Mouse (Mus musculus) heart, embryonic 14.5 days (tissue): Measurements from ENCODE around the gene Csrp1. TPM values are rescaled to one million over a fixed set of nuclear protein-coding genes. Genes with fewer than 3 reads are reported as not detected.
A peak's percentile ranks its signal among the peaks of the same experiment; 100 is the strongest.

Source experiments
- ATAC-seq: fragments of 200-750 bp; cut with Nextera tagmentation; 2 replicates; pipeline ENCODE4 v1.8.0; 2017; ENCODE audit warnings: low read depth, moderate TSS enrichment; ENCODE audit not compliant: insufficient number of reproducible peaks, insufficient read depth, low FRiP score
- H3K27ac ChIP-seq, 2 experiments: fragments of 200-500 bp in 1 of 2; fragments of 300-500 bp in 1 of 2; sonication (generic) in 1 of 2; replicated peaks in 1 of 2; 2 replicates each; pipeline ENCODE4 v1.5.1; 2012 to 2014; ENCODE audit warnings: low read depth in 2 of 2, low read length in 2 of 2, control low read depth in 1 of 2, mild to moderate bottlenecking in 1 of 2, mixed read lengths in 1 of 2; ENCODE audit not compliant: control insufficient read depth in 1 of 2, insufficient read depth in 1 of 2
- H3K27me3 ChIP-seq: fragments of 300-500 bp; sonication (generic); 2 replicates; pipeline ENCODE4 v1.6.1; 2014; ENCODE audit warnings: mild to moderate bottlenecking, low read length, control low read depth; ENCODE audit not compliant: control insufficient read depth, insufficient read depth
- H3K36me3 ChIP-seq: fragments of 300-500 bp; sonication (generic); 2 replicates; pipeline ENCODE4 v1.6.1; 2014; ENCODE audit warnings: mild to moderate bottlenecking, control low read depth, low read length, mixed read lengths; ENCODE audit not compliant: control insufficient read depth, insufficient read depth
- H3K4me1 ChIP-seq, 2 experiments: fragments of 200-500 bp in 1 of 2; fragments of 300-500 bp in 1 of 2; sonication (generic) in 1 of 2; 2 replicates each; pipeline ENCODE4 v1.6.1; 2012 to 2014; ENCODE audit warnings: low read length in 2 of 2, control low read depth in 1 of 2, mixed read lengths in 1 of 2; ENCODE audit not compliant: control insufficient read depth in 2 of 2, insufficient read depth in 2 of 2
- H3K4me2 ChIP-seq: fragments of 300-500 bp; sonication (generic); 2 replicates; pipeline ENCODE4 v1.6.1; 2014; ENCODE audit warnings: mild to moderate bottlenecking, low read length
- H3K4me3 ChIP-seq, 2 experiments: fragments of 200-500 bp in 1 of 2; fragments of 300-500 bp in 1 of 2; sonication (generic) in 1 of 2; 2 replicates each; pipeline ENCODE4 v1.5.1; 2012 to 2014; ENCODE audit warnings: low read length in 2 of 2, mild to moderate bottlenecking in 2 of 2, control low read depth in 1 of 2, low read depth in 1 of 2, moderate library complexity in 1 of 2; ENCODE audit not compliant: control insufficient read depth in 1 of 2, insufficient read depth in 1 of 2
- H3K9ac ChIP-seq: fragments of 300-500 bp; sonication (generic); 2 replicates; pipeline ENCODE4 v1.6.1; 2014; ENCODE audit warnings: mild to moderate bottlenecking, low read length
- H3K9me3 ChIP-seq: fragments of 300-500 bp; sonication (generic); 2 replicates; pipeline ENCODE4 v1.6.1; 2016; ENCODE audit warnings: low read length, control low read depth; ENCODE audit not compliant: control insufficient read depth
- WGBS: fragments of 180-500 bp; shearing (Covaris S2); extraction: QIAGEN DNeasy Blood & Tissue Kit; methylation state at CpG from one replicate; pipeline ENCODE4 v1.1.7; 2014; 5-methylcytosine and 5-hydroxymethylcytosine counted together
- polyA plus RNA-seq: library from polyadenylated mRNA; unstranded; fragments of >200 nt; fragmentation: Nextera tagmentation; extraction: Ambion mirVana; gene quantifications from 2 replicates; pipeline ENCODE4 v1.2.1, GENCODE M21; 2014

Gene Csrp1
- polyA plus RNA-seq, 1 experiment from 2014 or later = 220 TPM

- Histone ChIP-seq H3K4me2 (no peak overlapping the region), H3K9me3 (no peaks in the 10 kb centered on the region), H3K27me3 (no peaks in the 10 kb centered on the region), H3K27ac (no peak overlapping the region), H3K4me1 (peaks cover 12 to 17% of the 10 kb centered on the region in 2 experiments), H3K4me3 (no peak overlapping the region), H3K9ac (no peak overlapping the region), H3K36me3 (peaks cover 24% of the 10 kb centered on the region)
- WGBS = 46% methylated on average over 9 of the region's 9 CpGs
- no peak for ATAC-seq
Observed at GRCm38 (mm10) chr1:135755287-135755686, 35.4 kb downstream of the Csrp1 start.

GRCm38 (mm10) chr1:135755913-135756312, 36.1 kb downstream of the Csrp1 start:
- H3K4me3 ChIP-seq = no peak overlapping the region
- H3K4me2 ChIP-seq = no peak overlapping the region
- 76% methylated on average over 3 of the region's 3 CpGs for WGBS
- no peak for ATAC-seq
- no peaks in the 10 kb centered on the region for H3K27me3 ChIP-seq
- no peak overlapping the region for H3K27ac ChIP-seq
- peaks cover 18% of the 10 kb centered on the region for H3K36me3 ChIP-seq
- H3K4me1 ChIP-seq = peaks cover 12 to 17% of the 10 kb centered on the region in 2 experiments
- no peaks in the 10 kb centered on the region for H3K9me3 ChIP-seq
- H3K9ac ChIP-seq = no peak overlapping the region

- Histone ChIP-seq H3K27me3 (no peaks in the 10 kb centered on the region), H3K9ac (no peak overlapping the region), H3K4me2 (no peak overlapping the region), H3K4me3 (no peak overlapping the region), H3K27ac (no peak overlapping the region), H3K9me3 (no peaks in the 10 kb centered on the region), H3K36me3 (peaks cover 4% of the 10 kb centered on the region), H3K4me1 (peaks cover 12 to 17% of the 10 kb centered on the region in 2 experiments)
- WGBS = 45% methylated on average over 8 of the region's 8 CpGs
- ATAC-seq = no peak
Observed at GRCm38 (mm10) chr1:135757287-135757686, 37.4 kb downstream of the Csrp1 start.

- Histone ChIP-seq H3K4me2 (no peak overlapping the region), H3K27me3 (no peaks in the 10 kb centered on the region), H3K9me3 (no peaks in the 10 kb centered on the region), H3K27ac (no peak overlapping the region), H3K4me1 (peaks cover 20 to 27% of the 10 kb centered on the region in 2 experiments), H3K4me3 (no peak overlapping the region), H3K36me3 (no peaks in the 10 kb centered on the region), H3K9ac (no peak overlapping the region)
- 89% methylated on average over 4 of the region's 4 CpGs for WGBS
- ATAC-seq = no peak
Observed at GRCm38 (mm10) chr1:135759685-135760084, 39.8 kb downstream of the Csrp1 start.

GRCm38 (mm10) chr1:135760216-135760615, 40.4 kb downstream of the Csrp1 start:
- H3K27me3 ChIP-seq = no peaks in the 10 kb centered on the region
- no peak for ATAC-seq
- no peak overlapping the region for H3K4me2 ChIP-seq
- 59% methylated on average over 8 of the region's 8 CpGs for whole genome bisulfite sequencing
- no peak overlapping the region for H3K27ac ChIP-seq
- H3K9me3 ChIP-seq = no peaks in the 10 kb centered on the region
- no peaks in the 10 kb centered on the region for H3K36me3 ChIP-seq
- H3K4me1 ChIP-seq = peaks cover 21 to 28% of the 10 kb centered on the region in 2 experiments
- H3K4me3 ChIP-seq = no peak overlapping the region
- no peak overlapping the region for H3K9ac ChIP-seq

- no peak overlapping the region for H3K4me3 ChIP-seq
Observed at GRCm38 (mm10) chr1:135761728-135762127, 41.9 kb downstream of the Csrp1 start.

GRCm38 (mm10) chr1:135763503-135764205, 43.8 kb downstream of the Csrp1 start:
- ATAC-seq = no peak
- Histone ChIP-seq H3K27ac (peak overlapping the region in 1 of 2 experiments; percentile 48; a peak in 1 of 4 replicates), H3K9ac (no peak overlapping the region), H3K9me3 (no peaks in the 10 kb centered on the region), H3K27me3 (no peaks in the 10 kb centered on the region), H3K4me2 (no peak overlapping the region), H3K4me1 (peaks cover 25 to 34% of the 10 kb centered on the region in 2 experiments), H3K36me3 (peaks cover 7% of the 10 kb centered on the region), H3K4me3 (no peak overlapping the region)
- 71% methylated on average over 9 of the region's 9 CpGs for WGBS

More at GRCm38 (mm10) chr1:135761728-135762127, 41.9 kb downstream of the Csrp1 start:
- no peaks in the 10 kb centered on the region for H3K27me3 ChIP-seq
- no peaks in the 10 kb centered on the region for H3K36me3 ChIP-seq
- H3K27ac ChIP-seq = no peak overlapping the region
- no peak overlapping the region for H3K4me2 ChIP-seq
- 83% methylated on average over 5 of the region's 5 CpGs for WGBS
- H3K4me1 ChIP-seq = peaks cover 22 to 27% of the 10 kb centered on the region in 2 experiments
- H3K9ac ChIP-seq = no peak overlapping the region
- H3K9me3 ChIP-seq = no peaks in the 10 kb centered on the region
- ATAC-seq = no peak

GRCm38 (mm10) chr1:135764206-135764528, 44.3 kb downstream of the Csrp1 start:
- Histone ChIP-seq H3K27me3 (no peaks in the 10 kb centered on the region), H3K4me1 (peaks cover 30 to 39% of the 10 kb centered on the region in 2 experiments), H3K27ac (peak overlapping the region in 1 of 2 experiments; percentile 48; a peak in 1 of 4 replicates), H3K36me3 (peaks cover 12% of the 10 kb centered on the region), H3K4me2 (no peak overlapping the region), H3K4me3 (no peak overlapping the region), H3K9ac (no peak overlapping the region), H3K9me3 (no peaks in the 10 kb centered on the region)
- no peak for ATAC-seq
- WGBS = 21% methylated on average over 2 of the region's 2 CpGs
